Mouse (Mus musculus): Measurements from ENCODE around the gene Msantd2.

Msantd2 gene

DNA sequence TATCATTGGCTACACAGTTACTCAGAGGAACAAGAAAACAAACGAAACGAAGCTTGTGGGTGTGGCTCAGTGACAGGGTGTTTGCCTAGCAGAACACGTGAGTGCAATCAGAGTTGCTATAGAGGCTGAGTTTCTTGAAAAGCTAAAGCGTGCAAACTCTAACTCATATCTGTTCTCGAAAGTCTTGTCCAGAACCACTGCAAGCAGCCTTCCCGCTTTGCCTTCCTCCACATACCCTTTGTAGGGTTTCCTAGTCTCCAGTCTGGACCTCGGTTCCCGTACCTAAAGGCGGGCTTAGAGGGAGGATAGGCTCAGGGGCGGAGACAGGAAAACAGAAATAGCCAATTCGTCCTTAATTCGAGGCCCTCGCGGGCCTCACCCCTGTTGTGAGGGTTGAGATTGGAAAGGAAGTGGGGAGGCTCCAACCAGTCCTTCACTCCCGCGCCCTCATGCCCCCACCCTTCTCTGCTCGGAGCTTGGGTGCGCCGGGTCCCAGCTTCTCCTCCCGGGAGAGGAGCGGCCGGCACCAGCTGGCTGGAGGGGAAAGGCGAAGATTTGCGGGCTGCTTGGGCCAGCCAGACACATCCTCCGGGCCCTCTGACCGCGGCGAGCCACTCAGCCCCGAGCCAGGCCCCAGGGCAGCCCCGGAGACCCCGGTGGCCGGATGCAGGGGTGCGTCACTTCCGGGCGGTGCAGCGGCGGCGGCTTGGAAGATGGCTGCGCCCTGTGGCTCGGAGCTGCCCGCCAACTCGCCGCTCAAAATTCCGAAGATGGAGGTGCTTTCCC, at the start of gene Msantd2:
Gene Msantd2 (plus strand): TSS at position 709 of the 786 bp plus-strand sequence.
- peak; percentile 86 for DNase-seq

DNA sequence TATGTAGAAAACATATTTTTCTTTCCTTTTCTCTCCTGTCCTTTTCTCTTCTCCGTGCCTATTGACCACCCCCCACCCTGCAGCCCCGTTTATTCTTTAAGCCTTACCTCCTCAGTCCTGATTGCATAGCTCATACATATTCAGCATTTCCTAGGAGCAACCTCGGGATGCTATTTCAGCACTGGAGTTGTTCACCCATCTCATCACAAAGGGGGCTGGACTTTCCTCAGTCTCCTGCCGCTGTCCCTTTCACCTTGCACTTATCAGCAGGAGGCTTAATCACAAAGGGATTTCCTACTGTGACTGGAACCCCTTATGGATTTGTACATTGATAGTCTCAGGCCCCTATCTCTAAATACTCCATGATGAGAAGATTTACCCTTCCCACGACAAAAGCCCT, 36.7 kb upstream of the Msantd2 start:
- no peak for DNase-seq

DNA sequence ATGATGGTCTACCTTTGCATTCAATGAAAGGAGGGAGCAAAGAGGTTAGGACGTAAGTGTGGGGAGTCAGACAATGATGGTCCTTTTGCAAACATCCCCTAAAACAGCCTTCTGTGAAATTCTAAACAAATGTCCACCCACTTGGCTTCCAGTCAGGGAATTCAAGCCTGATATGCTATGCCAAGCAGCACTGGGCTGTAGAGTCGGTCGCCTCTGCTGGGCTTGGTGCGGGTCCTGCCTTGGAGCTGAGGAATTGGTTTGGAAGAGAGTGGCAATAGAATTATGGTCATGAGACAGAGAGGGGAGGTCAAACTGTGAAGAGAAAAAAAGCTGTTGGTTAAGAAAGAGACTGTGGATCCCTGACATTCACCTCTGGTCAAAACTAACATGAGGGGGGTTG, 35.8 kb upstream of the Msantd2 start:
- no peak for DNase-seq

DNA sequence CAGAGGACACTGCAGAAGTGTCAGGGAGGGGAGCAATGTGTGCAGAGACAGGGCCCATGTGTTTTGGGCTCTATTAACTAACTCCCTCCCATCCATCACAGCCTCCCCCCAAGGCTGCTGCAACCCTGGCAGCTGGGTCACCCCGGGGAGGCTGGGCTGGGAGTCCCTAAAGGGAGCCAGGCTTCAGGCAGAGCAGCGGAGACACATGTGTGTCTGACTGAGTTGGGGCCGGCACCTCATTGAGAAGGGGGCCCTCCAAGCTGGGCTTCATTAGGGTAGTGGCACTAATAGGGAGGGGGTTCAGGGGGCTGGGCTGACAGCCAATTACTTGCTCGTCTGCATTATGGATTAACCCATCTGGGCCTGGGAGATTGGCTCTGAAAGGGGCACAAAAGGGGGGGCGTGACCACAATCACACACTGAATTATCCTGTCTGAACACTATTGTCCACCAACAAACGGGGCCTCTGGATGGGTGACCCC, 35.1 kb upstream of the Msantd2 start:
- DNase-seq = no peak

DNA sequence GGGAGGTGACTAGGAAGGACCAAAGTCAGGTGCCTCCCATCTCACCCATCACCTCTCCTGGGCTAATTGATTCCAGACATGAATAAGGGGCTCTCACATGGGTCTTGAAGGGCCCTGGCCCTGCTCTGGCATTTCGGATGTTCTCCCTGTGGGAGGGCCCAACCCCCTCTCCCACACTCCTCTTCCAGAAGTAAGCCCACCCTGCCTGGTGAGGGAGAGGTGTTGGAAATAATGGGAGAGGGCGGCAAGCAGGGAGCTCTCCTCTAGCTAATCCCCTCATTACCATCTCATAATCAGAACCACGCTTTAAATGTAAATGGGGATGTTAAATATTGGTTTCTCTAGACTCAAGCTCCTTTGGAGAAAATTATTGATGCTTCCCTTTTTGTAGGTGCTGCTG, 34.1 kb upstream of the Msantd2 start:
- DNase-seq = no peak

DNA sequence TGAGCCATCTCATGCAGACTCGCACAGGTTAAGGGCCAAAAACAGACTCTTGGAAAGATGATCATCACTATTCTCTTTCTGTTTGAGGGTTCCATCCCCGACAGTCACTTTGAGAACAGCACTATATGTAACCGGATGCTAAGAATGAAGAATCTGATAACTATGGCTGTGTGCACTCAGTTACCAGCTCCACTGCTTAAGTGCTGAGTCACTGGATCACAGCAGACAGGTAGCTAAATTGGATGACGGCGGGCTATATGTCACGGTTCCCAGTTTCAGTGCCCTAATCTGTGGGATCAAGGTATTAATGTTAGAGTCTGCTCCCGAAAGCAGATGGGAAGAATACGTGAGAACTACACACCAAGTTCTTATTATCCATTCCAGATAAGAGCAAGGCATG, 33.3 kb upstream of the Msantd2 start:
- DNase-seq = no peak

DNA sequence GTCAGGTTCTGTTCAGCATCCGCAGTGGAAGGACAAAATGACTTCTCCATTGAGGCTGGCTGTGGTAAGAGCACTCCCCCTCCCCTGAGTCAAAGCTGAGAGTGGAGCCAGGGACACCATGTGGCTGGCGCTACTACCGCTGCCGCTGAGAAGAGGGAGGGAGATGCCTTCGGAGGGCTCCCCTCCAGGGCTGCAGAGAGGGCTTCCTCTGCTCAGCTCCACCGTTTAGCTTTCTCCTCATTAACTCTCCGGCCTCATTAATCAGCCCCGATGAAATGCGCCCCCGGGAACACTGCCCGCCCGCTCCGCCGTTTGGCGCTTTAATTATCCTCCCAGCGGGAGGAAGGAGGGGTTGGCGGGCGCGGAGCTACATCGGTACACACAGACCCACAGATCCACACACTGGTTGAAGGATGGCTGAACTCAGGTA, 32.6 kb upstream of the Msantd2 start:
- DNase-seq = peak; percentile 74

DNA sequence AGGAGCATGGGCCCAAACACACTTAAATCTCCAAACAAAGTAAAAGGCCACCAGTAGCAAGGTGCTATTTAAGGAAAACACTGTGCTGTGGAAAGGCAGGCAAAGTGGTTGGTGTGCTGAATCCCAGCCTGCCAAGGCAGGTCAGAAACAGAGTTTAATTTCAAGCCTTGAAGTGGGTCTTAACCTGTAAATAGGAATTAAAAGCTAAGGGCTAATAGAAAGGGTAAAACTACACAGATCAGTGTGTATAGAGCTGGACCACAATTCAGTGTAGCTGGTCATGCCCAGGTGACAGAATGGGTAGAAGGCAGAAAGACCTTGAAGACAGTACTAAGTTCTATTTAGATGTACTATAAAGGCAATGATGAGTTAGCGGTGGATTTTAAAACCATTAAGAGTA, 32.0 kb upstream of the Msantd2 start:
- no peak for DNase-seq

DNA sequence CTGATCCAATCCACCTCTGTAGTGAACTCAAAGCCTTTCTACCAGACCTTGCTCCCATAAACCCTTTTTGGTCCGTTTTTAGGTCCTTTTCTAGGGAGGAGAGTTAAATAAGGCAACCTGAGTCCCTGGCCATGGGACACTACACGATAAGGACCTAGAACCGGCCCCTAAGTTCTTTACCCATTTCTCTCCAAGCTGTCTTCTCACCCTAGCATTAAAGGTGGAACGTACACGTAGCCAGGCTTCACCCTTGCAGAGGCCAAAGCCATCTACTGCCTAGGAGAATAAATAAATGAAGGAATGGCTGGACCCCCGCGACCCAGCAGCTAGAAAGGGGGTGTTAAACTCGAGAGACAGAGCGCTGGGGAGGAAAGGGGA, 29.5 kb upstream of the Msantd2 start:
- DNase-seq = no peak

DNA sequence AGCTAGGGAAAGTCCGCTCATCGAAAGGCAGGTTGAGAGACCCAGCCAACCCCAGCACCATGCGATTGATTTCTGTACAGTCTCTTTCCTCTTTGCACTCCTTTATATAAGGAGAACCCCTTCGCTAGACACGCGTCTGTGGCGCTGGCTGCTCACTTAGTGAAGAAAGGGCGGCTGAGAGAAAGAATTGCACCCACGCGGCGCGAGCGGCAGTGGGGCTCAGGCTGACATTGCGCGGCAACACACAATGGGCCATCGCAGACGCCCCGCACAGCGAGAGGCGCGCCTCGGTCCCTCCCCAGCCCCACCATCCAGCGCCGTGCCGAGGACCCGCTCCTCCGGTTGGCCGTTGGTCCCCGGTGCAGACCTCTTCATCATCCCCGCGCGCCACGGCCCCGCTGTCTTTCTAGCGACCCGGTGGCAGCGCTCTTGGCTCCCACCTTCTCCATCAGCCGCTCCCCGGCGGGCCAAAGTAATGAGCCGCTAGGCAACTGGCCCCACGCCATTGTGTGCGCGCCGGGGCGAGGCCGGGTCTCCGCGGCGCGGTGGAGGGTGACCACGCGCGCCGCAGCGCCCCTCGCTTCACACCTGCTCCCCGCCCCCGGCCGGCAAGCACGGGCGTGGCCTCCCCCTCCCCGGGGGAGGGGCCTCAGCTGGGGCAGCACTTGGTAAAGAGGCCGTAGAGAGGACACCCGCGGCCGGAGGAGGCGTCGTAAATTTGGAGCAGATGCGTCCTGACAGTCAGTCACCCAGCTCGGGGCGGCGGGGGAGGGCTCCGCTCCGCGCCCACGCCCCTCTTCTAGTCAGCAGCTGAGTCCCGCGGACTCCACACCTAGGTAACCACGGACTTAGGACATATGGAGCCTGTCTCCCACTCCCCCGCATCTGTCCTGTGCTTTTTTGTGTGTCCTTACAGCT, 28.8 kb upstream of the Msantd2 start:
- peak; percentile 29 for DNase-seq

DNA sequence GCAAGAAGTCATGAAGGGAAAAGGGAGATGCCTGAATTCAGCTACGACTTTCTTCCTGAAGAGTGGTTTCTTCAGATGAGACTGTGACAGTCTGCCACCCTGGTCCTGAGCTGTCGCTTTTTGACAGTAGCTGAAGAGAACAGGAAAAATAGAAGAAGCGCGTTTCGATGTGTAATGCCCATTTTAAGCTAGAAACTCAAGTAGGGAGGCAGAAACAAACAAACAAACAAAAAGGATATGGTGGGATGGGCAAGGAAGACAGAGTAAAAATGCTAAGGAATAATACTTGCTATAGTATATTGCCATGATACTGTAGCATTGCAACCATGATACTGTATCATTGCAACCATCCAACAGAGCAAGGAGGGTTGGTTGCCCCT, 28.2 kb upstream of the Msantd2 start:
- DNase-seq = no peak

DNA sequence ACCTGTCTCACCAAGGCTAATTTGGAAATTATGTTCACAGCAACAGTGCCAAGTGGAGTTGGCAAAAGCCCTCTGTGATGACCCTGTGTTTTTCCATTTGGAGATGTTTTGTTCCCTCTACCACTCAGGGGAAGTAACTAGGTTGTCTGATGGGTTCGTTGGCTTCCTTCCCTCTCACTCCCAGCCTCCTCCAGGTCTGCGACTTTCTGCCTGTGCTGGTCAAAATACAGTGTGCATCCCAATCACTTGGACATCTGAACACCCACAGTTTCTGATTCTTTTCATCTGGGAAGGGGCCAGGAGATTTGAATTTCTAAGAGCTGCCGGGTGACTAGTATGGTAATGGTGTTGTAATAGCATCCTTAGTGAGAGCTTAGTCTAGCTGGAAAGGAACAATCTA, 27.5 kb upstream of the Msantd2 start:
- no peak for DNase-seq

DNA sequence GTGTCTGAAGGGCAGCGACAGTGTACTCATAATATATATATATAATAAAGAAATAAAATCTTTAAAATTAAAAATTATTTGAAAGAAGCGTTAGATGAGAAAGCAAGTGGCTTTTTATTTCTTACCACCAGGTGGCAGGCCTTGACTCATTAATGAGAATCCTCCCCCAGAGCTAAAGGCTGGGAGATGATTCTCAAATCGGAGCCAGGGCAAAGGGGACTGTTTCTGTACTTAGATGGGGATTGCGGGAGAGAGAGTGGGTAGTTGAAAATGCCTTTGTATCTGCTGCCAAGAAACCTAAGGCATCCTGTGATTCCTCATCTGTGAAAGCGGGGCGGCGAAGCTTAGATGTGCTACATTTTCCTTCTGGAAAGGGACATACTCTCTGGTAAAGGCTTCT, 26.4 kb upstream of the Msantd2 start:
- peak; percentile 74 for DNase-seq

DNA sequence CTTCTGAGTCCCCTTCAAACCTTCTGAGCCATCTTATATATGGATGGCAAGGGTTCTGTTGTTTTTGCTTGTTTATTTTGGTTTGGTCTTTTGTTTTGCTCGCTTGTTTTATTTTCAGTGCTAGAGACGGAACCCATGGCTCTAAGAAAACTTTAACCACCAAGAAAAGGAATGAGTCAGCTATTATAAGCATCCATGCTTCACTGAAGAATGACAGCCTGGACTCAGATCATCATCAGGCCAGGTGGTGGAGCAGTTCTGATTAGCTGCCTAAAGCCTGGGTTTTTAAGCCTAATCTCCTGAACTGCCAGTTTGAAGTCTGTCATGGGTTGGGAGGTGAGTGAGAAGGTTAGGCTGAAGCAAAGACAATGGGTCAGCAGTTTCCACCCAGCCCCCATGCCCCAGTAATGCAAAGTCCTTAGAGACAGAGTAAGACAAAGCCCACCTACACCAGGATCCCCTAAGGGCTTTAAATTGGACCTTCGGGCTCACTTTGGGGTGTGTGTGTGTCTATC, 15.5 kb upstream of the Msantd2 start:
- no peak for DNase-seq

DNA sequence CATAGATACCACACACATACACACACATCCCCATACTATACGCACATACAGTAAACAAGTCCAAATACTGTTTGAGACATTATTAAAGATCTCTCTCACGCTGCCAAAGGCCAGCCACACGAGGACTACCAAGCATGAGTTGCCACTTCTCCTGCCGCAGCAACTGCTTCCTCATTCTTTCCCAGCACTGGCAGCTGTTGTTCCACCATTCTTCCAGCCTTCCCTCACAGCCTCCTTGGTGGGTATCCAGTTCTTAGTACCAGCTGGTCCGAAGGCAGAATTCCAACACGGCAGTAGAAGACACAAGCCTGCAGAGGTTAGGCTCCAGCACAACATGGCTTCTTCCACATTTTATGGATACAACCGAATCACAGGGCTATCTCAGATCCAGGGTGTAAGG, 14.2 kb upstream of the Msantd2 start:
- DNase-seq = no peak

DNA sequence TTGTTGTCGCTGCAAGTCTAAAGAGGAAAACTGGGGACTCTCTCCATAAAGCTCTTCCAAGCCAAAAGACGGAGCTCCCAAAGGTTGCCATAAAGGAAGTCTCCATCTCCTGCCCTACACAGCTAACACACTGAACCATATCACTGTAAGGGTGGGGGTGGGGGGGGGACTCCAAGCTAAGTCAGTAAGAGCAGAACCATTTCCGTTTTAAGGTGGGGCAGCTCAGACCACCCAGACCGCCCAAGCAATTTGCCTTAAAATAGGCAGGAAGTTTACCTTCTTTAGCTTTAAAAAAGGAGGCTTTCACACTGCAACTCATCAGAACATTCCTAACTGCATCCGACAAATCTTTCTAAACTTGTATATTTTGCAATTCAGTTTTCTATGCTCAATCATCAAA, 4.0 kb upstream of the Msantd2 start:
- DNase-seq = no peak

DNA sequence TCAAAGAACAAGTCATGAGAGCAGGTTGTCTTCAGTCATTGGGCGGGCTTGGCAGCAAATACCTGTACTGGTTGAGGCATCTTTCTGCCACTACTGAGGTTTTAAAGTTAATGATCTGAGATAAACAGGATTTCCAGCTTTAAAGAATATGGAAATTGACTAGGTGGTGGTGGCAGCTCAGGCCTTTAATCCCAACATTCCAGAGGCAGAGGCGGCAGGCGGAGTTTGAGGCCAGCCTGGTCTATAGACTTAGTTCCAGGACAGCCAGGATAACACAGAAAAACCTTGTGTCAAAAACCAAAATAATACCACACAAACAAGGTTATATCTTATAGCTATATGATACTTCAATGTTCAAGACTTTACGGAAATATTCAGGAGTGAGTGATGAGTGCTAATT, 1.1 kb upstream of the Msantd2 start:
- DNase-seq = no peak

DNA sequence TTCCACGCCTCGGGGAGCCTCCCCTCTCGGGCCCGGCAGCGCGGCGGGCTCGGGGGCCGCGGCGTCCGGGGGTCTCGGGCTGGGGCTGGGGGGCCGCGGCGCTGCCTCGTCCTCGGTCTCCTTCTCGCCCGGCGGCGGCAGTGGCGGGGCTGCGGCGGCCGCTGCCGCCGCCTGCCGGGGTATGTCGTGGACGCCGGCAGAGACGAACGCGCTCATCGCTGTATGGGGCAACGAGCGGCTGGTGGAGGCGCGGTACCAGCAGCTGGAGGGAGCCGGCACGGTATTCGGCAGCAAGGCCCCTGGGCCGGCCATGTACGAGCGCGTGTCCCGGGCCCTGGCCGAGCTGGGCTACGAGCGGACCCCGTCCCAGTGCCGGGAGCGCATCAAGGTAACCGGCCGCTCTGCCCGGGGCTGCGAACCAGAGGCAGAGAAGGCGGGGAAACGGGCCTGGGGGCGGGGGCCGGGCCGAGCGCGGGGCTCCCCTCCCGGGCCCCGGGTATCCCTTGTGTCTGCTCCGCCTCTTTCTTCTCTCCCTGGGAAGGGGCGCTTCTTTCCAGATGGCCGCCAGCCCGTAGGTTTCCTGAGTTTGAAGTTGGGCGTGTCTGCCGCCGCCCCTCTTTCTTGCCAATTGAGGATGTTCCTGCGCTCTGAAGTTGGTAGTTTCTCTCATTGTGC, 464 bp downstream of the Msantd2 start:
- peak; percentile 31 for DNase-seq

DNA sequence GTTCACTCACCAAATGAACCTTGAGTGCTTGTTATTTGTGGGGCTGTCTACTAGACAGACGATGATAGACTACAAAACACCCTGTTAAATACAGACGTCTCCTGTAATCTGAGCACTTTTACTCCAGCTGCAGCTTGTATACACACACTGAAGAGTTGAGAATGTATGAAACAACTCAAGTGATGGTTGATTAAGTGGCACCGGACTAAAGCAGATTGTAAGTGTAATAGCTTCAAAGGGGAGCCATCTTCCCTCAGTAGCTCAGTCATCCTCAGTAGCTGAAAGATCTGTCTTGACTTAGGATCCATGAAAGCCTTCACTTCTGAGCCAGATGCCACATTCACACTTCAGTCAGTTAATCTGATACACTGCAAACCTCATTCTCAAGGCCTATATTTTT, 6.6 kb downstream of the Msantd2 start:
- no peak for DNase-seq

DNA sequence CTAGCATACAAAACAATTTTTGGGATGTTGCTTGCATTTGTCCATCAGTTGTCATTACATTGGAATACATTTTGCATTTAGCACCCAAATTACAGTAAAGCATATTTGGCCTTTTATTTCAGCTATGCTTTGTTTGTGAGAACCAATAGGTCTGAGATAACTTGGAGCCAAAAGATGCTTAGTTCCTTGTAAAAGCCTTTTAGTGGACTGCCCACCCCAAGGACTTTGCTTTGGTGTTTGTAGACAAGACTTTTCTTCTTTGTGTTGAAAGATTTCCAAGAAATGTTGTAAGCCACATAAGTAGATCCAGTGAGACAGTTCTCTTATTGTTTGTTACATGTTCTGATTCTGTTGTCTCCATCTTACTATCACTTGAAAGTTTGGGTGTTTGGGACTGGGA, 7.2 kb downstream of the Msantd2 start:
- no peak for DNase-seq

DNA sequence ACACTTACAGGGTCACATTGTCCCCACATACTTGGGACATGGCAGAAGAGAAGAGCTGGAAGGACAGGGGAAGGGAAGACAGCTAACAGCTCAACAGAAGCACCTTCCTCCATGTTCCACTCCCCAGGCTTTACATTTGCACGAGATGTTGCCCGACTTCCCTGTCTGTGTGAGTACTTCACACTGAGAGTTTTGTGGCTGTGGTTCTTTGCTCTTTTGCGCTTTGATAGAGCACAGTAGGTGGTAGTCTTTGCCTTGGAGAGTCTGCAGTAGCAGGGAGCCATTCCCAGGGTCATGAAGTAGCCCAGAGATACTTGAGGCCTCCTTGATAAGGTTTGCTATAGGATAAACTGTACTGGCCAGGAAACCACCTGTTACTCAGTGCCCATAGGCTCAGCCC, 11.1 kb downstream of the Msantd2 start:
- no peak for DNase-seq

DNA sequence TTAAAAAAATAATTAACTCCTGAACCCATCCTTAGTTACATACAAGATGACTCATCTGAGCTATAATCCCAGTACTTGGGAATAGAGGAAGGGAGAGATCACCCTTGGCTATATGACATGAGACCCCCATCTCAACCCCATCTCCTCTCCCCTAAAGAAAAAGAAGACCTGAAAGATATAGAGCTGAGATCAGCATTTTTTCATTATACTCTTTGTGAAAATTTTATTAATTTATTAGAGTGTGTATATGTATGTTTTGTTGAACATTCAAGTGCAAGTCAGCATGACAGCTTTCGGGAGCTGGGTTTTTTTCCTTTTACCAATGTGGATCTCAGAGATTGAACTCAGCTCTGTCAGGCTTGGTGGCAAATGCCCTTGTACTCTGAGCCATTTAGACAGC, 12.1 kb downstream of the Msantd2 start:
- no peak for DNase-seq

DNA sequence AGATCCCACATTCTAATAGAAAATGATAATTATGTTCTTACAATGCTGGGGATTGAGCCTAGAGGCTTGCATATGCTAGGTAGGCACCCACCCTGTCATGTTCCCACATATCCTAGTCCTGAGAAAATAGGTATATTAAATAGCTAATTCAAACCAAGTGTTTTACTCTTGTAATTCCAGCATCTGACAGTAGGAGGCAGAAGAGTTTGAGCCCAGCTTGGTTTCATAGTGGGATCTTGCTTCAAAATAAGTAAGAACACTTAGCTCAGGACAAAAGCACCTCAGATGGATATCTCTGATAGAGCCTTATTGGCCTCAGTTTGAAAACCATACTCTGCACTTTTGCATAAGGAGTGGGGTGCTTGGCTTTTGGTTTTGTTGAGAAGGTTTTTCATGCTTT, 15.2 kb downstream of the Msantd2 start:
- no peak for DNase-seq
